Mouse (Mus musculus) myocyte (in vitro differentiated cells): Measurements from ENCODE around the gene Tnik. TPM values are rescaled to one million over a fixed set of nuclear protein-coding genes. Genes with fewer than 3 reads are reported as not detected.

Source experiments
- H3K27me3 ChIP-seq: one replicate; pipeline ENCODE4 v1.6.1; 2011; ENCODE audit not compliant: control insufficient read depth, insufficient read depth, insufficient read length
- H3K36me3 ChIP-seq: one replicate; pipeline ENCODE4 v1.6.1; 2011; ENCODE audit not compliant: control insufficient read depth, insufficient read depth
- H3K4me2 ChIP-seq: one replicate; pipeline ENCODE4 v1.6.1; 2011; ENCODE audit warnings: low read depth, control low read depth
- H3K4me3 ChIP-seq: one replicate; pipeline ENCODE4 v1.5.1; 2011; ENCODE audit warnings: mild to moderate bottlenecking, control low read depth, moderate library complexity
- H3K79me2 ChIP-seq: one replicate; pipeline ENCODE4 v1.6.1; 2011; ENCODE audit not compliant: control insufficient read depth, insufficient read depth
- H3ac ChIP-seq: one replicate; pipeline ENCODE4 v1.6.1; 2011; ENCODE audit not compliant: control insufficient read depth, insufficient read length
- CEBPB ChIP-seq: IDR thresholded peaks from 2 replicates; pipeline ENCODE4 v1.6.1; 2011; ENCODE audit warnings: mild to moderate bottlenecking, moderate library complexity; ENCODE audit not compliant: poor library complexity, insufficient read depth, severe bottlenecking
- E2F4 ChIP-seq: IDR thresholded peaks from one replicate; pipeline ENCODE4 v1.6.1; 2011; ENCODE audit warnings: mild to moderate bottlenecking, control low read depth, moderate library complexity; ENCODE audit not compliant: insufficient read depth
- MAX ChIP-seq: IDR thresholded peaks from one replicate; pipeline ENCODE4 v1.6.1; 2011; ENCODE audit warnings: low read depth, mild to moderate bottlenecking, control low read depth
- MYOD1 ChIP-seq, 3 experiments: IDR thresholded peaks; one replicate each; pipeline ENCODE4 v1.6.1; 2011; ENCODE audit warnings: control low read depth in 2 of 3, low read depth in 2 of 3, mild to moderate bottlenecking in 2 of 3, moderate library complexity in 1 of 3; ENCODE audit not compliant: insufficient read length in 2 of 3, control insufficient read depth in 1 of 3
- POLR2A ChIP-seq: IDR thresholded peaks from one replicate; pipeline ENCODE4 v1.6.1; 2011; ENCODE audit warnings: low read depth, mild to moderate bottlenecking, control low read depth, moderate library complexity; ENCODE audit not compliant: insufficient read length
- REST ChIP-seq: IDR thresholded peaks from one replicate; pipeline ENCODE4 v1.6.1; 2011; ENCODE audit warnings: mild to moderate bottlenecking, control low read depth, moderate library complexity; ENCODE audit not compliant: insufficient read depth, insufficient read length
- SRF ChIP-seq: IDR thresholded peaks from one replicate; pipeline ENCODE4 v1.6.1; 2011; ENCODE audit warnings: low read depth; ENCODE audit not compliant: control insufficient read depth, insufficient read length
- TCF12 ChIP-seq: IDR thresholded peaks from one replicate; pipeline ENCODE4 v1.6.1; 2011; ENCODE audit warnings: mild to moderate bottlenecking, control low read depth; ENCODE audit not compliant: poor library complexity, insufficient read depth, severe bottlenecking
- TCF3 ChIP-seq: IDR thresholded peaks from one replicate; pipeline ENCODE4 v1.6.1; 2011; ENCODE audit warnings: low read depth, control low read depth; ENCODE audit not compliant: insufficient read length
- USF1 ChIP-seq: IDR thresholded peaks from one replicate; pipeline ENCODE4 v1.6.1; 2011; ENCODE audit warnings: low read depth, mild to moderate bottlenecking, control low read depth, moderate library complexity
- polyA plus RNA-seq: library from polyadenylated mRNA; unstranded; fragments of >200 nt; fragmentation: generic; extraction: Trizol; gene quantifications from one replicate; pipeline ENCODE4 v1.2.1, GENCODE M21; 2012; ENCODE audit warnings: missing spikeins

Gene Tnik
- polyA plus RNA-seq, 1 experiment = 1.8 TPM

- Histone ChIP-seq H3K27me3 (no peaks in the 10 kb centered on the region), H3ac (no peak overlapping the region), H3K4me2 (no peak overlapping the region), H3K4me3 (no peak overlapping the region), H3K79me2 (no peaks in the 10 kb centered on the region), H3K36me3 (no peaks in the 10 kb centered on the region)
- TF ChIP-seq SRF = no peak
- no peak for TF ChIP-seq POLR2A
- TF ChIP-seq E2F4 = no peak
- TF ChIP-seq REST = no peak
- no peak for TF ChIP-seq USF1
Measured at GRCm38 (mm10) chr3:28723534-28723933, 460.5 kb downstream of the Tnik start.

GRCm38 (mm10) chr3:28725203-28725602 is 462.2 kb downstream of the Tnik start:
- no peak overlapping the region for H3K4me2 ChIP-seq
- H3K4me3 ChIP-seq = no peak overlapping the region
- H3K36me3 ChIP-seq = no peaks in the 10 kb centered on the region
- H3ac ChIP-seq = no peak overlapping the region
- H3K79me2 ChIP-seq = no peaks in the 10 kb centered on the region
- H3K27me3 ChIP-seq = no peaks in the 10 kb centered on the region
- no peak for TF ChIP-seq MAX
- TF ChIP-seq MYOD1 (IDR thresholded peaks at IDR 0.05; ENCODE audit: control insufficient read depth in 1 of 3, insufficient read length in 2 of 3, low read depth in 2 of 3) = no peak
- TF ChIP-seq USF1 = no peak
- no peak for TF ChIP-seq TCF3
- no peak for TF ChIP-seq TCF12
- no peak for TF ChIP-seq POLR2A
- TF ChIP-seq CEBPB = no peak
